Mouse (Mus musculus) MEL (cell line): ENCODE data around the gene Egf. TPM values are rescaled to one million over a fixed set of nuclear protein-coding genes. Genes with fewer than 3 reads are reported as not detected.

Source experiments
- DNase-seq: peaks from one replicate; pipeline ENCODE4 v3.0.0; 2011; ENCODE audit warnings: low read depth, low spot score
- H3K27ac ChIP-seq: 2 replicates; pipeline ENCODE4 v1.5.1; 2012; ENCODE audit warnings: low read depth, mild to moderate bottlenecking, control low read depth, low read length, moderate library complexity; ENCODE audit not compliant: control insufficient read depth
- H3K27me3 ChIP-seq, 2 experiments: fragments of 150-350 bp in 1 of 2; sonication (generic) in 1 of 2; 2 replicates each; pipeline ENCODE4 v1.6.1; 2012; ENCODE audit warnings: low read length in 2 of 2, mild to moderate bottlenecking in 2 of 2, improper control_type of control experiment in 1 of 2, moderate library complexity in 1 of 2; ENCODE audit not compliant: insufficient read depth in 2 of 2, control insufficient read depth in 1 of 2
- H3K36me3 ChIP-seq, 2 experiments: 2 replicates each; pipeline ENCODE4 v1.6.1; 2012 to 2014; ENCODE audit warnings: low read length in 2 of 2, improper control_type of control experiment in 1 of 2, inconsistent platforms in 1 of 2, mild to moderate bottlenecking in 1 of 2; ENCODE audit not compliant: insufficient read depth in 2 of 2, control insufficient read depth in 1 of 2
- H3K4me1 ChIP-seq, 2 experiments: fragments of 150-350 bp in 1 of 2; sonication (generic) in 1 of 2; 2 replicates each; pipeline ENCODE4 v1.6.1; 2012; ENCODE audit warnings: low read length in 2 of 2, improper control_type of control experiment in 1 of 2, mild to moderate bottlenecking in 1 of 2; ENCODE audit not compliant: insufficient read depth in 2 of 2, control insufficient read depth in 1 of 2
- H3K4me3 ChIP-seq, 2 experiments: fragments of 150-350 bp in 1 of 2; sonication (generic) in 1 of 2; 2 replicates each; pipeline ENCODE4 v1.5.1; 2012; ENCODE audit warnings: low read depth in 2 of 2, low read length in 2 of 2, mild to moderate bottlenecking in 2 of 2, moderate library complexity in 2 of 2, control low read depth in 1 of 2, improper control_type of control experiment in 1 of 2; ENCODE audit not compliant: control insufficient read depth in 1 of 2, insufficient read depth in 1 of 2
- H3K79me2 ChIP-seq: 2 replicates; pipeline ENCODE4 v1.6.1; 2012; ENCODE audit warnings: mild to moderate bottlenecking, low read length, moderate library complexity; ENCODE audit not compliant: control insufficient read depth, poor library complexity, insufficient read depth
- H3K9ac ChIP-seq: 2 replicates; pipeline ENCODE4 v1.6.1; 2012; ENCODE audit warnings: low read depth, mild to moderate bottlenecking, control low read depth, low read length, moderate library complexity; ENCODE audit not compliant: control insufficient read depth, poor library complexity, severe bottlenecking
- H3K9me3 ChIP-seq: fragments of 150-350 bp; sonication (generic); replicated peaks from 2 replicates; pipeline ENCODE4 v1.6.1; 2012; ENCODE audit warnings: mild to moderate bottlenecking, low read length, improper control_type of control experiment, moderate library complexity; ENCODE audit not compliant: insufficient read depth
- BHLHE40 ChIP-seq: IDR thresholded peaks from 2 replicates; pipeline ENCODE4 v1.6.1; 2012; ENCODE audit warnings: low read depth, mild to moderate bottlenecking, inconsistent platforms, low read length, improper control_type of control experiment, borderline replicate concordance
- CHD2 ChIP-seq: IDR thresholded peaks from 2 replicates; pipeline ENCODE4 v1.6.1; 2011; ENCODE audit warnings: low read length, improper control_type of control experiment
- ELF1 ChIP-seq: IDR thresholded peaks from 2 replicates; pipeline ENCODE4 v1.6.1; 2014; ENCODE audit warnings: low read depth, mild to moderate bottlenecking, inconsistent platforms, low read length, improper control_type of control experiment, moderate library complexity
- EP300 ChIP-seq, 2 experiments: IDR thresholded peaks; 2 replicates each; pipeline ENCODE4 v1.6.1; 2011; ENCODE audit warnings: improper control_type of control experiment in 2 of 2, low read length in 2 of 2, low read depth in 1 of 2, mild to moderate bottlenecking in 1 of 2
- ETS1 ChIP-seq: IDR thresholded peaks from 2 replicates; pipeline ENCODE4 v1.6.1; 2012; ENCODE audit warnings: low read depth, mild to moderate bottlenecking, inconsistent platforms, low read length, improper control_type of control experiment, moderate library complexity
- GATA1 ChIP-seq: IDR thresholded peaks from 2 replicates; pipeline ENCODE4 v1.6.1; 2011; ENCODE audit warnings: low read depth, low read length, improper control_type of control experiment
- HCFC1 ChIP-seq: IDR thresholded peaks from 2 replicates; pipeline ENCODE4 v1.6.1; 2012; ENCODE audit warnings: low read depth, mild to moderate bottlenecking, inconsistent platforms, low read length, improper control_type of control experiment, moderate library complexity
- JUND ChIP-seq: IDR thresholded peaks from 2 replicates; pipeline ENCODE4 v1.6.1; 2011; ENCODE audit warnings: low read depth, mild to moderate bottlenecking, improper control_type of control experiment, low read length
- MAFK ChIP-seq: IDR thresholded peaks from 2 replicates; pipeline ENCODE4 v1.6.1; 2011; ENCODE audit warnings: low read depth, mild to moderate bottlenecking, low read length, improper control_type of control experiment, borderline replicate concordance
- MYB ChIP-seq: IDR thresholded peaks from 2 replicates; pipeline ENCODE4 v1.6.1; 2011; ENCODE audit warnings: mild to moderate bottlenecking, low read depth, low read length, improper control_type of control experiment
- NELFE ChIP-seq: IDR thresholded peaks from 2 replicates; pipeline ENCODE4 v1.6.1; 2011; ENCODE audit warnings: low read depth, low read length, improper control_type of control experiment
- NRF1 ChIP-seq: IDR thresholded peaks from 2 replicates; pipeline ENCODE4 v1.6.1; 2014; ENCODE audit warnings: low read depth, mild to moderate bottlenecking, inconsistent platforms, low read length, improper control_type of control experiment, moderate library complexity; ENCODE audit not compliant: poor library complexity, insufficient read depth, severe bottlenecking
- POLR2AphosphoS2 ChIP-seq: IDR thresholded peaks from 2 replicates; pipeline ENCODE4 v1.6.1; 2011; ENCODE audit warnings: low read length, improper control_type of control experiment
- POLR2AphosphoS5 ChIP-seq: IDR thresholded peaks from 2 replicates; pipeline ENCODE4 v1.6.1; 2012; ENCODE audit warnings: low read depth, borderline replicate concordance, mild to moderate bottlenecking, inconsistent platforms, low read length, moderate library complexity, mixed read lengths
- SIN3A ChIP-seq: IDR thresholded peaks from 2 replicates; pipeline ENCODE4 v1.6.1; 2012; ENCODE audit warnings: low read length, improper control_type of control experiment, inconsistent platforms
- SMC3 ChIP-seq: IDR thresholded peaks from 2 replicates; pipeline ENCODE4 v1.6.1; 2011; ENCODE audit warnings: low read depth, low read length, improper control_type of control experiment
- TBP ChIP-seq: IDR thresholded peaks from 2 replicates; pipeline ENCODE4 v1.8.0; 2011; ENCODE audit warnings: low read depth, low read length, improper control_type of control experiment
- TCF12 ChIP-seq: IDR thresholded peaks from 2 replicates; pipeline ENCODE4 v1.6.1; 2014; ENCODE audit warnings: low read depth, mild to moderate bottlenecking, inconsistent platforms, low read length, improper control_type of control experiment, moderate library complexity
- UBTF ChIP-seq: IDR thresholded peaks from 2 replicates; pipeline ENCODE4 v1.6.1; 2012; ENCODE audit warnings: low read depth, mild to moderate bottlenecking, inconsistent platforms, low read length, improper control_type of control experiment, moderate library complexity, borderline replicate concordance; ENCODE audit not compliant: insufficient read depth
- USF2 ChIP-seq, 2 experiments: IDR thresholded peaks; 2 replicates each; pipeline ENCODE4 v1.6.1; 2011 to 2012; ENCODE audit warnings: improper control_type of control experiment in 2 of 2, low read length in 2 of 2, borderline replicate concordance in 1 of 2, inconsistent platforms in 1 of 2, low read depth in 1 of 2, mild to moderate bottlenecking in 1 of 2; ENCODE audit not compliant: insufficient read depth in 1 of 2
- polyA plus RNA-seq, 2 experiments: library from polyadenylated mRNA; stranded (reverse) in 1 of 2; unstranded in 1 of 2; fragments of >175 nt in 1 of 2; fragments of >200 nt in 1 of 2; gene quantifications; 2 replicates each; pipeline versions ENCODE4 v1.2.1 to v1.2.4; 2012; ENCODE audit warnings: low replicate concordance in 2 of 2, low read depth in 1 of 2; ENCODE audit not compliant: insufficient read length in 2 of 2, insufficient read depth in 1 of 2, missing spikeins in 1 of 2
- total RNA-seq: library from RNA; depleted of rRNA; stranded (reverse); fragments of 300-350 nt; gene quantifications from 2 replicates; pipeline ENCODE4 v1.2.3, GENCODE M21; 2012

Gene Egf
- total and polyA plus RNA-seq, 3 experiments = 1.5 to 3.1 TPM; not detected in 1

GRCm38 (mm10) chr3:129658776-129659175, 96.3 kb downstream of the Egf start:
- Histone ChIP-seq H3K9ac (no peak overlapping the region), H3K4me1 (no peaks in the 10 kb centered on the region)
- TF ChIP-seq NELFE (no peak), MYB (no peak), POLR2AphosphoS2 (no peak), EP300 (IDR thresholded peaks at IDR 0.05; ENCODE audit: low read depth in 1 of 2, low read length in 2 of 2) (no peak), ELF1 (no peak), TBP (no peak), TCF12 (no peak), ETS1 (no peak)
- TF ChIP-seq, all 39 proteins: peak for 0
- DNase-seq = no peak
- Histone ChIP-seq H3K27me3 (no peaks in the 10 kb centered on the region), H3K4me3 (no peak overlapping the region), H3K36me3 (no peaks in the 10 kb centered on the region), H3K27ac (no peak overlapping the region), H3K79me2 (no peaks in the 10 kb centered on the region), H3K9me3 (no peaks in the 10 kb centered on the region)

GRCm38 (mm10) chr3:129657775-129658174, 97.3 kb downstream of the Egf start:
- Histone ChIP-seq H3K4me1 (no peaks in the 10 kb centered on the region), H3K9me3 (no peaks in the 10 kb centered on the region), H3K79me2 (no peaks in the 10 kb centered on the region), H3K36me3 (no peaks in the 10 kb centered on the region), H3K27me3 (no peaks in the 10 kb centered on the region), H3K4me3 (no peak overlapping the region), H3K27ac (no peak overlapping the region), H3K9ac (no peak overlapping the region)
- no peak for TF ChIP-seq HCFC1
- no peak for TF ChIP-seq SIN3A
- TF ChIP-seq CHD2 = no peak
- TF ChIP-seq POLR2AphosphoS5 = no peak
- no peak for TF ChIP-seq MAFK
- TF ChIP-seq SMC3 = no peak
- no peak for TF ChIP-seq NELFE
- DNase-seq = no peak

- no peak for TF ChIP-seq BHLHE40
- no peak for TF ChIP-seq POLR2AphosphoS2
- no peak for TF ChIP-seq GATA1
- no peak for TF ChIP-seq UBTF
- TF ChIP-seq USF2 (IDR thresholded peaks at IDR 0.05; ENCODE audit: borderline replicate concordance in 1 of 2, insufficient read depth in 1 of 2, low read depth in 1 of 2, low read length in 2 of 2) = no peak
- no peak for TF ChIP-seq ELF1
- TF ChIP-seq POLR2AphosphoS5 = no peak
- TF ChIP-seq NRF1 = no peak
- TF ChIP-seq JUND = no peak
- H3K9ac ChIP-seq = no peak overlapping the region
- no peak overlapping the region for H3K4me3 ChIP-seq
- no peaks in the 10 kb centered on the region for H3K27me3 ChIP-seq
- no peaks in the 10 kb centered on the region for H3K36me3 ChIP-seq
- H3K27ac ChIP-seq = no peak overlapping the region
- no peak for DNase-seq
- H3K4me1 ChIP-seq = no peaks in the 10 kb centered on the region
- H3K9me3 ChIP-seq = no peaks in the 10 kb centered on the region
- H3K79me2 ChIP-seq = no peaks in the 10 kb centered on the region
Measured at GRCm38 (mm10) chr3:129657222-129657621, 97.9 kb downstream of the Egf start.
